Mouse (Mus musculus) C2C12 (cell line): ENCODE data around the gene Cdk2ap2. TPM values are rescaled to one million over a fixed set of nuclear protein-coding genes. Genes with fewer than 3 reads are reported as not detected.

Experiments used
- H3K27me3 ChIP-seq: one replicate; pipeline ENCODE4 v1.6.1; 2011; ENCODE audit not compliant: control insufficient read depth, insufficient read depth, insufficient read length
- H3K36me3 ChIP-seq: one replicate; pipeline ENCODE4 v1.6.1; 2011; ENCODE audit not compliant: control insufficient read depth, insufficient read depth
- H3K4me3 ChIP-seq: one replicate; pipeline ENCODE4 v1.5.1; 2011; ENCODE audit warnings: mild to moderate bottlenecking, control low read depth; ENCODE audit not compliant: poor library complexity, insufficient read depth, severe bottlenecking
- H3K79me2 ChIP-seq: one replicate; pipeline ENCODE4 v1.6.1; 2011; ENCODE audit not compliant: control insufficient read depth, insufficient read depth
- H3K79me3 ChIP-seq: one replicate; pipeline ENCODE4 v1.6.1; 2011; ENCODE audit warnings: low read depth, control low read depth
- H3ac ChIP-seq: one replicate; pipeline ENCODE3; 2011; ENCODE audit warnings: low read depth; ENCODE audit not compliant: control insufficient read depth, insufficient read length
- CEBPB ChIP-seq: IDR thresholded peaks from one replicate; pipeline ENCODE4 v1.6.1; 2011; ENCODE audit warnings: low read depth, mild to moderate bottlenecking, control low read depth, moderate library complexity
- CTCF ChIP-seq: IDR thresholded peaks from one replicate; pipeline ENCODE4 v1.5.1; 2011; ENCODE audit not compliant: control insufficient read depth, insufficient read depth, insufficient read length
- FOSL1 ChIP-seq: IDR thresholded peaks from one replicate; pipeline ENCODE4 v1.8.0; 2011; ENCODE audit warnings: mild to moderate bottlenecking, low read length; ENCODE audit not compliant: poor library complexity, insufficient read depth, severe bottlenecking
- MAX ChIP-seq: IDR thresholded peaks from one replicate; pipeline ENCODE4 v1.6.1; 2011; ENCODE audit warnings: mild to moderate bottlenecking, control low read depth
- MYOD1 ChIP-seq: IDR thresholded peaks from one replicate; pipeline ENCODE4 v1.6.1; 2011; ENCODE audit warnings: low read depth; ENCODE audit not compliant: control insufficient read depth, insufficient read length
- MYOG ChIP-seq: IDR thresholded peaks from one replicate; pipeline ENCODE4 v1.6.1; 2011; ENCODE audit not compliant: control insufficient read depth, insufficient read length; ENCODE audit errors: extremely low read depth
- USF1 ChIP-seq: IDR thresholded peaks from one replicate; pipeline ENCODE4 v1.6.1; 2011; ENCODE audit warnings: low read depth, mild to moderate bottlenecking, control low read depth, moderate library complexity
- polyA plus RNA-seq: library from polyadenylated mRNA; unstranded; fragments of >200 nt; fragmentation: generic; extraction: Trizol; gene quantifications from one replicate; pipeline ENCODE4 v1.2.1, GENCODE M21; 2012; ENCODE audit warnings: missing spikeins

Gene Cdk2ap2
- polyA plus RNA-seq, 1 experiment = 134 TPM

- peaks cover 3% of the 10 kb centered on the region for H3K79me2 ChIP-seq
- H3K36me3 ChIP-seq = no peaks in the 10 kb centered on the region
- no peak within 1 kb of the TSS for H3ac ChIP-seq
- no peaks in the 10 kb centered on the region for H3K27me3 ChIP-seq
- H3K79me3 ChIP-seq = peaks cover 2% of the 10 kb centered on the region
- no peak within 1 kb of the TSS for H3K4me3 ChIP-seq
- TF ChIP-seq USF1 (no peak), FOSL1 (no peak), MYOD1 (no peak), MAX (no peak), CTCF (no peak), MYOG (no peak), CEBPB (no peak)
These were observed 46.8 kb downstream of the Cdk2ap2 start, which contains the start of gene Cabp4 for GRCm38 (mm10) chr19:4143759-4144268. Cabp4 (minus strand) TSS chr19:4144033.

- Histone ChIP-seq H3K79me2 (peaks cover 13% of the 10 kb centered on the region), H3K27me3 (no peaks in the 10 kb centered on the region), H3ac (no peak overlapping the region), H3K79me3 (peaks cover 12% of the 10 kb centered on the region), H3K4me3 (no peak overlapping the region), H3K36me3 (no peaks in the 10 kb centered on the region)
- no peak for TF ChIP-seq USF1
- TF ChIP-seq MYOD1 = no peak
- no peak for TF ChIP-seq FOSL1
- no peak for TF ChIP-seq MAX
- TF ChIP-seq CTCF = no peak
- no peak for TF ChIP-seq CEBPB
- TF ChIP-seq MYOG = no peak
These were observed 47.8 kb downstream of the Cdk2ap2 start for GRCm38 (mm10) chr19:4144550-4145498.

GRCm38 (mm10) chr19:4145936-4146335, 49.0 kb downstream of the Cdk2ap2 start:
- Histone ChIP-seq H3K79me2 (peaks cover 24% of the 10 kb centered on the region), H3ac (no peak overlapping the region), H3K27me3 (no peaks in the 10 kb centered on the region), H3K4me3 (no peak overlapping the region), H3K36me3 (peaks cover 10% of the 10 kb centered on the region), H3K79me3 (peaks cover 15% of the 10 kb centered on the region)
- TF ChIP-seq MYOD1 (no peak), MYOG (no peak), MAX (no peak), CEBPB (no peak), USF1 (no peak), FOSL1 (no peak), CTCF (no peak)

- H3K4me3 ChIP-seq = no peak overlapping the region
- H3ac ChIP-seq = no peak overlapping the region
- no peaks in the 10 kb centered on the region for H3K27me3 ChIP-seq
- peaks cover 28% of the 10 kb centered on the region for H3K79me2 ChIP-seq
- peaks cover 15% of the 10 kb centered on the region for H3K79me3 ChIP-seq
- H3K36me3 ChIP-seq = peaks cover 12% of the 10 kb centered on the region
- no peak for TF ChIP-seq MAX
- no peak for TF ChIP-seq MYOG
- no peak for TF ChIP-seq USF1
- no peak for TF ChIP-seq MYOD1
- TF ChIP-seq FOSL1 = no peak
These were observed 49.5 kb downstream of the Cdk2ap2 start for GRCm38 (mm10) chr19:4146366-4147021.

- peaks cover 15% of the 10 kb centered on the region for H3K79me3 ChIP-seq
- no peaks in the 10 kb centered on the region for H3K27me3 ChIP-seq
- TF ChIP-seq MYOD1 = no peak
- no peak for TF ChIP-seq MYOG
- no peak for TF ChIP-seq MAX
- TF ChIP-seq USF1 = no peak
- no peak for TF ChIP-seq FOSL1
- H3K36me3 ChIP-seq = peaks cover 15% of the 10 kb centered on the region
- H3K4me3 ChIP-seq = no peak overlapping the region
- H3K79me2 ChIP-seq = peaks cover 28% of the 10 kb centered on the region
- no peak overlapping the region for H3ac ChIP-seq
These were observed 50.0 kb downstream of the Cdk2ap2 start for GRCm38 (mm10) chr19:4147022-4147405.
